Mouse (Mus musculus): ENCODE measurements around the gene Frmd4a. TPM values are rescaled to one million over a fixed set of nuclear protein-coding genes. Genes with fewer than 3 reads are reported as not detected.

The Frmd4a gene
- polyA plus RNA-seq, 1 experiment from 2014 or later = 16.8 TPM

GRCm38 (mm10) chr2:4368544-4368943, 351.0 kb downstream of the Frmd4a start:
- DNase-seq (ENCODE audit: low spot score) = no peak
- TF ChIP-seq CTCF (IDR thresholded peaks at IDR 0.05; ENCODE audit: low read depth) = no peak
- no peaks in the 10 kb centered on the region for H3K4me1 ChIP-seq (replicated peaks; ENCODE audit: insufficient read depth, low read length)
- H3K9ac ChIP-seq (ENCODE audit: low read depth, low read length) = no peak overlapping the region
- WGBS = 84% methylated on average over 6 of the region's 6 CpGs
- H3K27ac ChIP-seq = no peak overlapping the region
- no peak overlapping the region for H3K4me2 ChIP-seq (ENCODE audit: low read length)
- H3K4me3 ChIP-seq (replicated peaks; ENCODE audit: low read depth, low read length) = no peak overlapping the region
- ATAC-seq (replicated peaks; ENCODE audit: low FRiP score, low read depth) = no peak
- H3K27me3 ChIP-seq (ENCODE audit: insufficient read depth, low read length) = no peaks in the 10 kb centered on the region
- H3K36me3 ChIP-seq (ENCODE audit: insufficient read depth, low read length) = no peaks in the 10 kb centered on the region
- H3K9me3 ChIP-seq (replicated peaks; ENCODE audit: low read length) = no peaks in the 10 kb centered on the region

- H3K27me3 ChIP-seq (ENCODE audit: insufficient read depth, low read length) = no peaks in the 10 kb centered on the region
- H3K4me3 ChIP-seq (replicated peaks; ENCODE audit: low read depth, low read length) = no peak overlapping the region
- H3K4me2 ChIP-seq (ENCODE audit: low read length) = no peak overlapping the region
- ATAC-seq (replicated peaks; ENCODE audit: low FRiP score, low read depth) = no peak
- H3K27ac ChIP-seq = no peak overlapping the region
- no peaks in the 10 kb centered on the region for H3K9me3 ChIP-seq (replicated peaks; ENCODE audit: low read length)
- H3K9ac ChIP-seq (ENCODE audit: low read depth, low read length) = no peak overlapping the region
- H3K4me1 ChIP-seq (replicated peaks; ENCODE audit: insufficient read depth, low read length) = no peaks in the 10 kb centered on the region
- no peak for TF ChIP-seq CTCF (IDR thresholded peaks at IDR 0.05; ENCODE audit: low read depth)
- no peak for DNase-seq (ENCODE audit: low spot score)
- WGBS = 87% methylated on average over 7 of the region's 7 CpGs
- no peaks in the 10 kb centered on the region for H3K36me3 ChIP-seq (ENCODE audit: insufficient read depth, low read length)
Measured at GRCm38 (mm10) chr2:4370499-4370898, 353.0 kb downstream of the Frmd4a start.

- DNase-seq (ENCODE audit: low spot score) = no peak
- Histone ChIP-seq H3K27me3 (ENCODE audit: insufficient read depth, low read length) (no peaks in the 10 kb centered on the region), H3K4me3 (replicated peaks; ENCODE audit: low read depth, low read length) (no peak overlapping the region), H3K27ac (no peak overlapping the region), H3K9ac (ENCODE audit: low read depth, low read length) (no peak overlapping the region), H3K4me2 (ENCODE audit: low read length) (no peak overlapping the region), H3K36me3 (ENCODE audit: insufficient read depth, low read length) (no peaks in the 10 kb centered on the region), H3K4me1 (replicated peaks; ENCODE audit: insufficient read depth, low read length) (no peaks in the 10 kb centered on the region), H3K9me3 (replicated peaks; ENCODE audit: low read length) (no peaks in the 10 kb centered on the region)
- ATAC-seq (replicated peaks; ENCODE audit: low FRiP score, low read depth) = no peak
- WGBS = 100% methylated on average over 1 of the region's 1 CpGs
- no peak for TF ChIP-seq CTCF (IDR thresholded peaks at IDR 0.05; ENCODE audit: low read depth)
Measured at GRCm38 (mm10) chr2:4371341-4371740, 353.8 kb downstream of the Frmd4a start.

GRCm38 (mm10) chr2:4378844-4379243, 361.3 kb downstream of the Frmd4a start:
- H3K27me3 ChIP-seq (ENCODE audit: insufficient read depth, low read length) = no peaks in the 10 kb centered on the region
- no peak overlapping the region for H3K4me3 ChIP-seq (replicated peaks; ENCODE audit: low read depth, low read length)
- no peak for DNase-seq (ENCODE audit: low spot score)
- no peak for ATAC-seq (replicated peaks; ENCODE audit: low FRiP score, low read depth)
- WGBS = 89% methylated on average over 3 of the region's 3 CpGs
- no peaks in the 10 kb centered on the region for H3K4me1 ChIP-seq (replicated peaks; ENCODE audit: insufficient read depth, low read length)
- H3K27ac ChIP-seq = no peak overlapping the region
- H3K9me3 ChIP-seq (replicated peaks; ENCODE audit: low read length) = no peaks in the 10 kb centered on the region
- TF ChIP-seq CTCF (IDR thresholded peaks at IDR 0.05; ENCODE audit: low read depth) = no peak
- H3K9ac ChIP-seq (ENCODE audit: low read depth, low read length) = no peak overlapping the region
- H3K36me3 ChIP-seq (ENCODE audit: insufficient read depth, low read length) = no peaks in the 10 kb centered on the region
- no peak overlapping the region for H3K4me2 ChIP-seq (ENCODE audit: low read length)

- H3K36me3 ChIP-seq (ENCODE audit: insufficient read depth, low read length) = no peaks in the 10 kb centered on the region
- no peak overlapping the region for H3K4me2 ChIP-seq (ENCODE audit: low read length)
- WGBS = 92% methylated on average over 6 of the region's 6 CpGs
- no peaks in the 10 kb centered on the region for H3K27me3 ChIP-seq (ENCODE audit: insufficient read depth, low read length)
- H3K9ac ChIP-seq (ENCODE audit: low read depth, low read length) = no peak overlapping the region
- H3K4me3 ChIP-seq (replicated peaks; ENCODE audit: low read depth, low read length) = no peak overlapping the region
- no peaks in the 10 kb centered on the region for H3K4me1 ChIP-seq (replicated peaks; ENCODE audit: insufficient read depth, low read length)
- no peak overlapping the region for H3K27ac ChIP-seq
- ATAC-seq (replicated peaks; ENCODE audit: low FRiP score, low read depth) (no peak), DNase-seq (ENCODE audit: low spot score) (no peak)
- TF ChIP-seq CTCF (IDR thresholded peaks at IDR 0.05; ENCODE audit: low read depth) = no peak
- H3K9me3 ChIP-seq (replicated peaks; ENCODE audit: low read length) = no peaks in the 10 kb centered on the region
Measured at GRCm38 (mm10) chr2:4380435-4380834, 362.9 kb downstream of the Frmd4a start.

GRCm38 (mm10) chr2:4380926-4381325, 363.4 kb downstream of the Frmd4a start:
- H3K4me3 ChIP-seq (replicated peaks; ENCODE audit: low read depth, low read length) = no peak overlapping the region
- no peak for ATAC-seq (replicated peaks; ENCODE audit: low FRiP score, low read depth)
- no peaks in the 10 kb centered on the region for H3K4me1 ChIP-seq (replicated peaks; ENCODE audit: insufficient read depth, low read length)
- no peak for DNase-seq (ENCODE audit: low spot score)
- H3K4me2 ChIP-seq (ENCODE audit: low read length) = no peak overlapping the region
- H3K36me3 ChIP-seq (ENCODE audit: insufficient read depth, low read length) = no peaks in the 10 kb centered on the region
- TF ChIP-seq CTCF (IDR thresholded peaks at IDR 0.05; ENCODE audit: low read depth) = no peak
- H3K27me3 ChIP-seq (ENCODE audit: insufficient read depth, low read length) = no peaks in the 10 kb centered on the region
- H3K9ac ChIP-seq (ENCODE audit: low read depth, low read length) = no peak overlapping the region
- H3K27ac ChIP-seq = no peak overlapping the region
- WGBS = 86% methylated on average over 5 of the region's 5 CpGs
- H3K9me3 ChIP-seq (replicated peaks; ENCODE audit: low read length) = no peaks in the 10 kb centered on the region

GRCm38 (mm10) chr2:4386468-4386867, 369.0 kb downstream of the Frmd4a start:
- DNase-seq (ENCODE audit: low spot score) (no peak), ATAC-seq (replicated peaks; ENCODE audit: low FRiP score, low read depth) (no peak)
- WGBS = 36% methylated on average over 6 of the region's 6 CpGs
- H3K27me3 ChIP-seq (ENCODE audit: insufficient read depth, low read length) = no peaks in the 10 kb centered on the region
- TF ChIP-seq CTCF (IDR thresholded peaks at IDR 0.05; ENCODE audit: low read depth) = no peak
- H3K36me3 ChIP-seq (ENCODE audit: insufficient read depth, low read length) = no peaks in the 10 kb centered on the region
- H3K4me3 ChIP-seq (replicated peaks; ENCODE audit: low read depth, low read length) = no peak overlapping the region
- no peak overlapping the region for H3K4me2 ChIP-seq (ENCODE audit: low read length)
- no peaks in the 10 kb centered on the region for H3K9me3 ChIP-seq (replicated peaks; ENCODE audit: low read length)
- no peak overlapping the region for H3K27ac ChIP-seq
- no peak overlapping the region for H3K9ac ChIP-seq (ENCODE audit: low read depth, low read length)
- H3K4me1 ChIP-seq (replicated peaks; ENCODE audit: insufficient read depth, low read length) = no peaks in the 10 kb centered on the region

All from kidney, postnatal 0 days (tissue).